Mouse (Mus musculus) gonadal fat pad, adult 2 months (tissue): ENCODE data around the gene Carns1. TPM values are rescaled to one million over a fixed set of nuclear protein-coding genes. Genes with fewer than 3 reads are reported as not detected.

Source experiments
- DNase-seq: peaks from one replicate; pipeline ENCODE4 v3.0.0-alpha.2; 2012; ENCODE audit warnings: low read depth
- polyA plus RNA-seq: library from polyadenylated mRNA; depleted of rRNA; stranded (reverse); fragments of >200 nt; gene quantifications from 2 replicates; pipeline ENCODE4 v1.2.3, GENCODE M21; 2012; rRNA removed

The Carns1 gene
- 8.4 and 10.0 TPM in 2 replicates for polyA plus RNA-seq

DNA sequence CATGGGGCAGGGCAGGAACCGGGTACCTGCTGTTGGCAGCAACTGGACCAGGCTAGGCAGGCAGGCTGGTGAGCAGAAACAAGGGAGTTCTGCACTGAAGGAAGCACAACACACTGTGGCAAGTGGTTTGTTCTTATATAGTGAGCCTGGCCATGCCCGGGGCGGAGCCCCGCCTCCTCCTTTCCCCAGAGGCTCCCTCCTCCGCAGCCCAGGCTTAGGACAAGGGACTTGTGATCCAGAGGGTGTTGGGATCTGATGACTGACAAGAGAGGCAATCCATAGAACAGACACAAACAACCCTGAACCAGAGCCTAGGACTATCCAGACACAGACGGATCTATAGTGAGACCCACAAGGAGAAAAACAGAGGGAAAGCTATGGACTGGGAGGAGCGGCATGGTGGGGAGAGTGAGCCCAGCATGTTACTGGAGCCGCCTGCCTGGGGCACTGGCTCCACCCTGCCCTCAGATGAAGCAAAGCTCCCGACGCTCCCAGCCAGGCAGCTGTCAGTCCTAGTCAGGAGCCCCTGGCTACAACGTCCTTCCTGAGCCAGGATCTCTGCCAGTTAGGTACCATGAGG is at the start of gene Carns1:
TSS of gene Carns1 (minus strand) at position 112 of the 580 bp plus-strand sequence.
- no peak for DNase-seq

DNA sequence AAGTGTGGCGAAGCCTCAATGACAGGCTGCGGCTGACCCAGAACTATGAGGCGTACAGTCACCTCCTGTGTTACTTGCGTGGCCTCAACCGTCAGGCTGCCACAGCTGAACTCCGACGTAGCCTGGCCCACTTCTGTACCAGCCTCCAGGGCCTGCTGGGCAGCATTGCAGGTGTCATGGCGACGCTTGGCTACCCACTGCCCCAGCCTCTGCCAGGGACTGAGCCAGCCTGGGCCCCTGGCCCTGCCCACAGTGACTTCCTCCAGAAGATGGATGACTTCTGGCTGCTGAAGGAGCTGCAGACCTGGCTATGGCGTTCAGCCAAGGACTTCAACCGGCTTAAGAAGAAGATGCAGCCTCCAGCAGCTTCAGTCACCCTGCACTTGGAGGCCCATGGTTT is 46.9 kb upstream of the Carns1 start:
- no peak for DNase-seq

DNA sequence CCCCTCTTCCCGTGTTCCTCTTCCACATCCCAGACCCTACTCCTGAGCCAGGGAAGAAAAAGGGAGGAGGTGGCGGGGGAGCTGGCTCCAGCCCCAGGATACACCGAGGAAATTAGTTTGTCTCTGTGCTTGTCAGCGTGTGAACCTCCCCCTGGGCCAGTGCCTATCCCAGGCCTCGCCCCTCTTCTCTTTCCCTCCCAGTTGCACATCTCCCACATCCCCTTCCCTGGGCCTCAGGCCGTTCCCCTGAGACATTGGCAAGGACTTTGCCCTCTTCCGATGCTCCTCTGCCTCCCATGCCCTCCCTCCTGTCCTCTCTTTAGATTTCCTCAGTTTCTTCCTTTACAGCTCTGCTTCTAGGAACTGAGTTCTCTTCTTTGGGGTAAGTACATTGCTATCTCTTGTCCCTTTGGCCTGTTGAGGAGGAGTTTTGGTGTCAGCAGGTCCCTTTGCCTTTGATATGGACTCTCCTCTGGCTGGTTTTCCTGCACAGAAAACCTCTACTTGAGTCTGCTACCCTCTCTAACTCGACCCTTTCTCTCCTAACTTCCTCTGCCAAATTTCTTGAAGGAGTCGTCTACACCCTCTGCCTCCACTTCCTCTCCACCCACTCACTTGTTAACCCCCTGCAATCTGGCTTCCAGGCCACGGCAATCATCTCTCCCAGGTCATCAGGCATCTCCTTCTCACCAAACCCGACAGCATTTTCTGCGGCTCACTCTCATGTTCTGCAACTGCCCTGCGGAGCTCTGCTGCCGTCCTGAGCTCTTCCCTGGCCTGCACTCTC is 45.9 kb upstream of the Carns1 start:
- no peak for DNase-seq

DNA sequence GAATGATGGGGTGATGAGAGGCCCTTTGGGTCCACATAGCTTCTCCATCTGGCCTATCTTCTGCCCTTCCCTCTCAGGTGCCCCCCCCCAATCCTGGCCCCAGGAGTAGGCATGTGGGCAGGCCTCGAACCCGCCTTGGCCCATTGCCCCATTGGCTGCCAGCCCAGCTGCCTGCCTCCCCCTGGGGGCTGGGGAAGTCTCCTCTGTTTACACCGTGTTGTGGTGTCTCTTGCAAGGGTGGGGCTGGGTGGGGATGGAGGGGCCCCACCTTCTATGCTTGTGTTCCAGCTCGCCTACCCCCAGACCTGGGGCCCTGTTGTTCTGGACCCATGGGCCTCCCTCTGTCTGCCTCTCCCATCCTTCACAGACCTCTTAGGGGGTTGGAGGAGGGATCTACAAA is 45.1 kb upstream of the Carns1 start:
- DNase-seq = no peak

DNA sequence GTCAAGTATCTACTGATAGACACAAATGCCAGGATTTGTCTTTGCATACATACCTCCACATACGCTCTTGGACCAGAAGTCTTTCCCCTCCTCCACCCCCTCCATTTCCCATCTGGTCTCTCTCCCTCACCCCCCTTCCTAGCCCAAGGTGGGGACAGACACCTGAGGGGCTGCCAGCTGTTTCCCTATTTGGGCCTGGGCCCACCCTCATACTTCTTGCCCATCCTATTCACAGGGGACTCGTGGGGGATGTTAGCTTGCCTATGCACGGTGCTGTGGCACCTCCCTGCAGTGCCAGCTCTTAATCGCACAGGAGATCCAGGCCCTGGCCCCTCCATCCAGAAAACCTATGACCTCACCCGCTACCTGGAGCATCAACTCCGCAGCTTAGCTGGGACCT is 44.7 kb upstream of the Carns1 start:
- DNase-seq = no peak

DNA sequence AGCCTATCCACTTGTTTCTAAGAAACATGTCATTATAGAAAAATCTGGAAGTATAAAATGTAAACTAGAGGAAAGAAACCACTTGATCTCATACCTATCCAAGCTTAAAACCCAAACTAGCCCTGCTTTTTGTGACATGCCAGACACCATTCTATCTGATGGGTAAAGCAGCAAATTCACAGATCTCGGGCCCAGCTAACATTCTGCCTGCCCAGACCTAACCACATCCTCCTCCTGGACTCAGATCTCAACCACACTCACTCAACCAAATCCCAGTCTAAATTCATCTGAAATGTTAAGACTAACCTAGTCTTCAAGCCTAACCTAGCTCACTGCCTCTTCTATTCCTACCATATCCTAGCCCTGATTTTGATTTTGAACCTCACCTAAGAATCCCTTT is 43.5 kb upstream of the Carns1 start:
- no peak for DNase-seq

DNA sequence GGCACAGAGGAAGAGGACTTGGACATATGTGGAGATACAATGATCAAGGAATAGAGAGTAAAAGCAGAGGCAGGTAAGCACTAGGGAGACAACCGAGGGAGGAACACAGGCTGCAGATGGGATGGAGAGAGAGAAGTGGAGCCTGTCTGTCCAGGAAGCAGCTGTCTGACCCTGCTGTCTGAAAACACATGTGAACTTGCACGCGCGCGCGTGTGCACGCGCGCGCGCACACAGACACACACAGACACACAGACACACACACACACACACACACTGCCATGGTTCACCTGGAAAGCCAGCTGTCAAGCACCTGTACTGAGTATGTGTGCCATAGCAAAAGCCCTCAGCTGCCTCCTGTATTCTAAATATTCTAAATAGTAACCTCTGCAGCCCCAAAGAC is 43.0 kb upstream of the Carns1 start:
- no peak for DNase-seq

DNA sequence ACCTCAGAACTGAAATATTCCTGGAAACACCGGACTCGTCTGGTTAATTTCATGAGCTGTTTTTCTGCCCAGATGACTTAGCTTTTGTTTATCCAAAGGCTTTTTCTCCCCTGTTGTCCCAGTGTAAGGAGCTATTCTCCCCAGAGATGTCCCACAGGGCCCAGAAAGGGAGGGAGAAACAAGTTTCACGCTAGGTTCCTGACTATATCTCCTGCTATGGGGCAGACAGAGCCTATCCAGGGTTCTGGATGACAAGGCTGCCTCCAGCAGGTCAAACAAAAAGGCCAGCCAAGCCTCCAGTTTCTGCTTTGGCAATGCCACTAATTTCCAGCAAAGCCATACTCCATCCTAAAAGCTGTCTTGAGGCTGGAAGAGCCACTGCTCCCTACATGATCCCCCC is 42.6 kb upstream of the Carns1 start:
- no peak for DNase-seq

DNA sequence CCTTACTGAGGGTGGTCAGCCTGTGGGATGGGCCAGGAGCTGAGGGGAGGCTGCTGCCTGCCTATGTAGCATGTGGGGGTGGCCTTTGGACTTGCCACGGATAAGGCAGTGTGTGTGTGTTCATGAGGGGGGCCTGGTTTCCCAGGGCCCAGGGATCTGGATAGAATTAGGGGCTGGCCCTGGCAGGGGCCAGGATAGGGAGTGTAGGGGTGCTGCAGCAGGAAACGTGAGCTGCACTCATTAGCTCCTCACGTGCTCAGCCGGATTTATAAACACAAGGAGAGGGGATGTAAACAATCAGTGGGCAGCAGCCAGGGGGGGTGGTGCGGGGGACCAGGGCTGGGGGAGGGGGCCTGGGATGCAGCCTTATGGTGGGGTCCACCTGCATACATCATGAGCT is 41.9 kb upstream of the Carns1 start:
- no peak for DNase-seq

DNA sequence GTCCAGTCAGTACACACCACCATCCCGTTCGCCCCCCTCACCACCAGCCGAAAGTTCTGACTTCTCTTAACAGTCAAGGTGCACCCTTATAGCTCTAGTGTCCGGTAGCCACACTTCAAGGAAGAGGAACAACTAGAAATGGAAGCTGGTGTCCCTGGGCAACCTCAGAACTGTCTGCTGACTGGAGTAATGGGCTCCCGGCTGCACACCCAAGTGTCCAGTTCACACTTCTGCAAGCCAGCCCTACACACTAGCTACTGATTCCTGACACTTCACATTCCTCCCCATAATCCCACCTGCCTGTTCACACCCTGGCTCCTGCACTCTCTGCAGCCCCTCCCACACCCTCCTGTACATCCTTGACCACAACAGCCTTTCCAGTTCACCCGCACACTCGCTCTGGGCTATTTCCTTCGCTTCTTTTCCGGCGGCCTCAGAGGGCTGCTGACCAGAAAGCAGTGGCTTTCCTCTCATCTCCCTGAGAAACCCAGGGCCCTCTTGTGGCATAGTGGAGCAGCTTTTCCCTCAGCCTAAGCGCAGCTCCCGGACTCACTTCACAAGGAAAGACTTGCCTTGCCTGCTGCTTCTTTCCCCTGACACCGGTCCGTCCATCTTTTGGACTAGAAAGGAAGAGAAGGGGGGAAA is 40.9 kb upstream of the Carns1 start:
- no peak for DNase-seq

DNA sequence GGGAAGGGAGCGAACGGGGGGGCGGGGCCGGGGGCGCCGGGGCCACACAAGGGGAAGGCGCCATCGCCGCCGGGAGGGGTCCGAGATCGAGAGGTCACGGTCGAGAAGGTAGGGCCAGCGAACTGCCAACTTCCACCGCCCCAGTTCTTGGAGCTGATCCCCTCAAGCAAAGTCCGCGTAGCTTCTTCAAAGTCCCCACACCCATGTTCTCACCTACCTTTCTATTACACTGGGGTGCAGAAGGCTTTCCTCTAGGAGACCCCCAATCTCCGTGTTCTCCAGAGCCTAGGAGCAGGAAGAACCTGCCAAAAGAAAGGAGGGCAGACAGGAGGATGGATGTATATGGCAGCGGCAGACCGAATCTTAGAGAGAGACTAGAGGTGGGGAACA is 40.2 kb upstream of the Carns1 start:
- no peak for DNase-seq

DNA sequence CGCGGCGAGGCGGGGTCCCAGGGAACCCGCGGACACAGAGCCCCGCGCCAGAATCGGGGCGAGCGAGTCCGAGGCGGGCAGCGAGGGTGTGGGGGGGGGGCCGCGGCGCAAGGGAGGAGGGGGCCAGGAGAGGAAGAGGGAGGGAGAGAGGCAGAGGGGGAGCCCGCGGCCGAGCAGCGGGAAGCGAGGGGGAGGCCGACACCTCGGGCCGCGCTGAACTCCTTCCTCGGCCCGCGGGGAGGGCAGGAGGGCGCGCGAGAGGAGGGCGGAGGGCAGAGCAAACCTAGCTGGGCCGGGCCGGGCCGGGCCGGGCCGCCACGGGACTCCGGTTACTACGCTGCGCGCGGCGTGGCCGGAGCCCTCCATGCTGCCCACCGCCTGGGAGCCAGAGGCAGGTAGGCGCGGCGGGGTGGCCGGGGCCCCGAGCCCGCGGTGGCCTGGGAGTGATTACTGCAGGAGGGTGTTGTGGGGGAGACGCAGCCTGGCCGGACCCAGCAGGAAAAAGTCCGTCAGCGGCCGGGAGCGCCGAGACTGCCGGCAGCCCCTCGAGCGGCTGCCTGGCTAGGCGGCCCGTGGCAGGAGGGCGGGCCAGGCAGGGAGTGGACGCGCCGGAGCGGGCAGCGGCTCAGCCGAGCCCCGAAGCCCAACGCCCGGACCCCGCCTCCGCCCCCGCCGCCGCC is 39.6 kb upstream of the Carns1 start:
- DNase-seq = no peak

DNA sequence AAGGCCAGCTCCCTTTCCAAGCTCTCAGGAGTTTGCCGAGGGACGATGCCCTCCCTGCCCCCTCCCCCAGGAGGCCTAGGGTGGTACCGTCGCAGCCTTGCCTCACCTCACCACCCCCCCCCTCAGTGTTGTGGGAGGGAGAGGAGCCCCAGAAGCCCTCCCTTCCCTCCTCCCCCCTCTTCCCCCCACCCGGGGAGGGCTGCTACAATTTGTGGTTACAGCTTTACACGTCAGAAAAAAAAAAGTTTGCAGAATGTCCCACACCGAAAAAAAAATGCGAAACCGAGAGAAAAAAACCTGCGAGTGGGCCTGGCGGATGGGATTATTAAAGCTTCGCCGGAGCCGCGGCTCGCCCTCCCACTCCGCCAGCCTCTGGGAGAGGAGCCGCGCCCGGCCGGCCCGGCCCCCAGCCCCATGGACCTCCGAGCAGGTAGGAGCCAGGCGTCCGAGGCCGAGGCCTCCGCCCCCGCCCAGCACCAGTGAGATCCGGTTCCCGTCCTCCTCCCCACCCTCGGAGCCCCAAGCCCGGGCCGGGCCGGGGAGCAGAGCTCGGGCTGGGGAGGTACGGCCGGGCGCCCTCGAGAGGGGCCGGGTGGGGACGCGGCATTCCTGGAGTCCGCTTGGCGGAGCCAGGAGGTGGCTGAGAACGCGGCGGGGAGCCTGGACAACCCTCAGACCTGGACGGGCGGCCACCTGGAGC is 38.9 kb upstream of the Carns1 start, which contains the start of the genes Clcf1 and AC109138.7:
TSS of gene Clcf1 (plus strand) at position 168 of the 700 bp plus-strand sequence.
TSS of gene AC109138.7 (plus strand) at position 287 of the 700 bp plus-strand sequence.
- DNase-seq = no peak

DNA sequence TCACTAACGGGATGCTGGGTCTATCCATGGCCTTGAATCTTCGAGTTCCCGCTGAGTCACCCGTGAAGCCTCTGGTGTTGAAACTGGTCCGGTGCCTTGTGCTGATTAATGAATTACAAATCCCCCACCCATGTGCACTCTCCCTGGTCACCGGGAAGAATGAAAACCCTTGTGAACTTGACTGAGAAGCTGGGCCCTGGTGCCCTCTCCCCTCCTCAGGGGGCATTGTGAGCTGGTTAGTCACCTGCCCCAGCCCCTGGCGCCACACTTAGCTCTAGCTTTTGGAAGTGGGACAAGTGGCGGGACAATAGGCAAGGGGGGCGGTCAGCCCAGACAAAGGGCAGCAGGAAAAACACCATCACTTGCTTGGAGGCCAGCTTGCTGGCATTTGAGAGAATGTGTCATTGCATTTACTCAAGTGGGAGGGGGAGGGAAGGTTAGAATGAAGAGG is 38.3 kb upstream of the Carns1 start:
- no peak for DNase-seq

DNA sequence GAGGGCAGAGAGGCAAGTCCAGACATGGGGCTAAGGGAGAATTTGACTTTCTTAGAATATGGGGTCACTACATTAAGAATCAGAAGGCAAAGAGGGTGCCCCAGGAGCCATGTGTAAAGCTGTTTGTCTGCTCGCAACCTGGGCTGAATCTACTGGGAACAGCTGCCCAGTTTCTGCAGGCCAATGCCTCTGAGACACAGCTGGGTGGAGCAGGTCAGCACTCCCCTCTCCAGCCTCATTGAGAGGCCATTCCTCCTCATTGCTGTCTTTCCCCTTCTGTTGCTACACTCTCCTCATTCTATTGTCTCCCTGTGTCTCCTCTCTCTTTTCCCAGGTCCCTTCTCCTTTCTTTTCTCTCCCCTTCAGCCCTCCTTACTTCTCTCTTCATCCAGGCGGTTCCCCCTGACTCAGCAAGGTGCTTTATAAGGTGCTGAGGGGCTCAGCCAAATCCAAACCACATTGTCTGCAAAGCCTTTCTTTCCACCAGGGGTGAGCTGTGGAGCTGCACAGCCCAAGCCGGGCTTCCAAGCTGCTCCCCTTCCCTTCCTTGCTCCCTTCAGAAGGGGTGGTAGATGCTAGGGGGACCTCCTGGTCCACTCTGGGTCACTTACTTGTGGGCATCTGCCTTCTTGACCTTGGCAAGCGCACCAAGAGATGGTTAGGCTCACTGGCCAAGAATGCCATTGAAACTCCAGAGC is 36.8 kb upstream of the Carns1 start:
- no peak for DNase-seq

DNA sequence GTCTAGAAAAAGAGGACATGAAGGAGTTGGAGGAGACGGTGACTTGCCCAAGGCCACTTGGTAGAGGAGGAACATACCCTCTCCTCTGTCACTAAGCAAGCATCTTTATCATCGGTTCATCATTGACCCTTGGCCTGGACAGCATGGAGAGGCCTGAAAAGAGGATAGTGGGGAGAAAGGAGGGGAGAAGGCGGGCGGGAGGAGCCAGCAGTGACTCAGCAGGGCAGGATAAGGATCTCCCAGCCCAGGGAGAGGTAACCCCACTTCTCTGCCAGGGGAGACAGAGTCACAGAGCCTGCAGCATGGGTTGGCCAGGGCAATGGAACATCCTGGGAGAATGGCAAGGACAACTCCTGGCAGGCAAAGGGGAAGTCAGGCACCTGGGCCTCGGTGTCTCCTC is 33.3 kb upstream of the Carns1 start:
- DNase-seq = no peak

DNA sequence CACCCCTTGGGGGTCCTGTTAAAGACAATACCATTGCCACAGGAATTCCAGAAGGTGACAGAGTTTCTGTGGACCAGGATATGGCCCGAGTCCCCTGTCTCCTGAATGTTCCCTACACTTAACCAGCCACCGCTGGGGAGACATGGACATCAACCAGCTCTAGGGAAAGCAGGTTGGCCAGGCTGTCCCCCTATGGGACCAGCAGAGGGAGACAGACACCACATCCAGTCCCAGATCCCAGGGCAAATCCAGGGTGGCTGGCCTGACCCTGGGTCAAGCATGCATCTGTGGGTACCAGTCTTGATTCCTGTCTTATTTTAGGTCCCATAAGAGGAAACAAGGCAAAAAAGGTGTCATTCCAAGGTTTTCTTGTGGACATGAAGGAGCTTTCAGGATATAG is 31.7 kb upstream of the Carns1 start:
- DNase-seq = no peak

DNA sequence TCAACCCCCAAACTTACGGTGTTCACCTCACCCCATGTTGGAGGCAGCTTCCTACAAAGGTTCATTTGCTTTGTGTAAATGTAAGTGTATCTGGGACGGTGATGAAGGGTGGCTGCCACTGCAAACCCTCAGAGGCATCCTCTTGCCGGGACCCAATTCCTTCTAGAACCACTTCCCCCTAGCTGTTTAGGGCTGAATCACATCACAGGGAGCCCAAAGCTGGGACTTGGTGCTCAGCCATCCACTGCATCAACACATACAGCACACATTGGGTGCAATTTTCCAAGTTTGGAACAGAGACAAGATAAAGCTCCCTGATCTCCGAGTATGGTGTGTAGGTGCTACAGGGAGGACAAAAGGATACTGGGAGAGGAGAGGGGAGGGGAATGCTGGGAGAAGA is 29.6 kb upstream of the Carns1 start:
- no peak for DNase-seq

DNA sequence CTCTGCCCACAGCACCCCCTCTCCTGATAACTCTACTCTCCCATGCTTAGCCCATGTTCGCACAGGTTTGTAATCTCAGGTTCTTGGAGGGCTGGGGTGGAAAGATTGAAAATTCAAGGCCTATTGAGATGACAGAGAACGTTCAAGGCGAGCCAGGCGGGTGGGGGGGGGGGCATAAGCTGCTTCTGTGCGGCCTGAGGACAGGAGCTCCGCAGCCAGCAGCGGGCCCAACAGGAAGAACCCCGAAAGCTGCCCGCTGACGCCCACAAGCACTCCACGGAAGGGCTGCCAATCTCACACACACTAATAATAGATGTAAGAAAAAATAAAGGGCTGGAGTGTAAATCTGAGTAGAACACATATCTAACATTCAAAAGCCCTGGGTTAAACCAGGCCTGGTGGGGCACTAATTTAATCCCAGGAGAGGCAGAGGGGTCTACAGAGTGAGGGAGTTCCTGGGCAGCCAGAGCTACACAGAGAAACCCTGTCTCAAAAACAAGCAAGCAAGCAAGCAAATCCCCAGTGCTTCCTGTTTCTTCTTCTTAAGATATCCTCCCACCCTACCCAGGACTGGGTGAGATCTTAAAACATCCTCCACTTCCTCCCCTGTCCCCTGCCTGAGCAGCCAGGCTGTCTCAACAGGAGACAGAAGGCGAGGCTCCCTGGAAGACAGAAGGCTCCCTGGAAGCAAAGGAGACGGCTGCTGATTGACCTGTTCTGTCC is 28.5 kb upstream of the Carns1 start:
- DNase-seq = no peak

DNA sequence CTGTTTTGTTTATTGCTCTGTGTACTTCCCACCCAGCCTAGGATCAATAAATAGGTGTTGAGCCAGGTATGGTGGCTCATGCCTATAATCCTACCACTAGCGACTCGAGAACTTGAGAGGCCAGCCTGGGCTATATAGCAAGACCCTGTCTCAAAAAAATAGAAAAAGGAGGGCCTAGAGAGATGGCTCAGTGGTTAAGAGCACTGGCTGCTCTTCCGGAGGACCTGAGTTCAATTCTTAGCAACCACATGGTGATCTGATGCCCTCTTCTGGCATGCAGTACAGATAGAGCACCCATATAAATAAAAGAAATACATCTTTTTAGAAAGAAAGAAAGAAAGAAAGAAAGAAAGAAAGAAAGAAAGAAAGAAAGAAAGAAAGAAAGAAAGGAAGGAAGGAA is 27.9 kb upstream of the Carns1 start:
- no peak for DNase-seq
